Mouse (Mus musculus): ENCODE results near the gene Gm38393. TPM values are rescaled to one million over a fixed set of nuclear protein-coding genes. Genes with fewer than 3 reads are reported as not detected.

Gm38393 gene
- polyA plus RNA-seq, 1 experiment from 2014 or later: 3.8 TPM

Other genes with a start within 250 kb of the Gm38393 start
- 186 and 209 TPM in 2 replicates for gene Snurf, start within 50 bp of the Gm38393 start, polyA plus RNA-seq (2016; fragmentation: Nextera tagmentation; extraction: Ambion mirVana)
- 290 and 291 TPM in 2 replicates for gene Snrpn, start 135.2 kb upstream of the Gm38393 start, polyA plus RNA-seq (2016; fragmentation: Nextera tagmentation; extraction: Ambion mirVana)

Data from midbrain, embryonic 12.5 days (tissue).